Mouse (Mus musculus): ENCODE results near the gene Pdss1.
"Not testable (repeated sequence)": the region's sequence is repeated elsewhere in the genome, so short reads cannot be mapped to it uniquely, and the experiment has no call there.

The Pdss1 gene

GRCm38 (mm10) chr2:22895282-22896273 is at the start of gene Pdss1:
TSS of gene Pdss1 (plus strand) at chr2:22895522.
- in situ Hi-C loops (cut with MboI, MseI), result loop anchor here (25.0 kb wide), 1 partner anchor 1933 kb away; the partner anchor contains the start of gene Arhgap21

- in situ Hi-C loops (cut with MboI, MseI), result loop anchor here (25.0 kb wide), 1 partner anchor 465 kb away; no protein-coding TSS in a partner anchor
Observed at GRCm38 (mm10) chr2:22851900-22852299, 43.4 kb upstream of the Pdss1 start.

GRCm38 (mm10) chr2:22857501-22857900 is 37.8 kb upstream of the Pdss1 start:
- in situ Hi-C loops (cut with MboI, MseI), result loop anchor here (25.0 kb wide), 1 partner anchor 470 kb away; no protein-coding TSS in a partner anchor

DNA sequence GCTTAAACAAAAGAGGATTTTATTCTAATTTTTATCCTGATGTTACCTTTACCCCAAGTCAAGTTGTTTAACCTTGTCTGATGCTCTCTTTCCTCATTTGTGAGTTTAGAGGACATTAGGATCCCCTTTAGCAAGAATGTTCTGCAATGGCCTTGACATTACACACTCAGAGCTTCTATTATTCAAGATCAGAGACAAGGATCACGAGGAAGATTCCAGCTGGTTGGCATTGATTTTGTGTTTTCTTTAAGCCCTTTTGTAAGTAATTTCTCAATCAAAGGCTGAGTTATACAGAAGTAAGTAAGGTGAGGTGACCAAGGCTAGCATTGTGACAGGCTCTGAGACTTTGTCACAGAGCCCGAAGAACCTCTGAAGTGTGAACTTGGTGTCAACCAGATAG is 33.1 kb upstream of the Pdss1 start:
- in situ Hi-C loops (cut with MboI, MseI), result loop anchor here (10.0 to 25.0 kb wide), 2 partner anchors 475 to 717 kb away; no protein-coding TSS in a partner anchor

GRCm38 (mm10) chr2:22864394-22865037 is 30.8 kb upstream of the Pdss1 start:
- in situ Hi-C loops (cut with MboI, MseI), result loop anchor here (5.0 to 25.0 kb wide), 4 partner anchors 47 to 720 kb away; no protein-coding TSS in a partner anchor

GRCm38 (mm10) chr2:22865818-22866217 is 29.5 kb upstream of the Pdss1 start:
- in situ Hi-C loops (cut with MboI, MseI), result loop anchor here (5.0 to 25.0 kb wide), 4 partner anchors 49 to 721 kb away; no protein-coding TSS in a partner anchor

GRCm38 (mm10) chr2:22866894-22867424 is 28.4 kb upstream of the Pdss1 start:
- in situ Hi-C loops (cut with MboI, MseI), result loop anchor here (5.0 to 25.0 kb wide), 4 partner anchors 50 to 722 kb away; no protein-coding TSS in a partner anchor

GRCm38 (mm10) chr2:22873159-22873558 is 22.2 kb upstream of the Pdss1 start:
- in situ Hi-C loops (cut with MboI, MseI), result loop anchor here (5.0 to 25.0 kb wide), 2 partner anchors 486 to 941 kb away; no protein-coding TSS in a partner anchor

- in situ Hi-C loops (cut with MboI, MseI), result loop anchor here (5.0 to 25.0 kb wide), 3 partner anchors 487 to 1912 kb away; partner anchors contain the start of gene Arhgap21
Observed at GRCm38 (mm10) chr2:22874628-22875027, 20.7 kb upstream of the Pdss1 start.

DNA sequence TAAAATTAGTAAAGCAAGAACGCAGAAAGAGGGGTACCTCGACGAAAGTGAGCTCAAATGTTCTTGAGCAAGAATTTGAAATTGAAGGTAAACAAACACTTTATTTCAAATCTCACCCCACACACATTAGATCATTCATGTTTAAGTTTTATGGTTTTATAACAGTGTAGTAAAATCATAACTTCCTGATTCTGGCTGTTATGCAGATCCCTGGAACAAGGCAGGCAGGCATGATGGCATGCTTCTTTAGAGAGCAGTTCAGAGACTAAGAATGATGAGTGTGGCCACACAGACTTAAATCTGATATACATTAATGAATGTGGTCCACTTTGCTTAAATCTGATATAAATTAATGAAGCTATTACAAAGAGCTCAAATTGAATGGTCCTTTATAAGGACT is 18.7 kb upstream of the Pdss1 start:
- in situ Hi-C loops (cut with MboI, MseI), result loop anchor here (25.0 kb wide), 1 partner anchor 1914 kb away; the partner anchor contains the start of gene Arhgap21

GRCm38 (mm10) chr2:22878781-22879180 is 16.5 kb upstream of the Pdss1 start:
- in situ Hi-C loops (cut with MboI, MseI), result loop anchor here (25.0 kb wide), 1 partner anchor 1916 kb away; the partner anchor contains the start of gene Arhgap21

- in situ Hi-C loops (cut with MboI, MseI), result loop anchor here (25.0 kb wide), 1 partner anchor 1918 kb away; the partner anchor contains the start of gene Arhgap21
Observed at GRCm38 (mm10) chr2:22880726-22881125, 14.6 kb upstream of the Pdss1 start.

- in situ Hi-C loops (cut with MboI, MseI), result loop anchor here (25.0 kb wide), 1 partner anchor 1933 kb away; the partner anchor contains the start of gene Arhgap21
Observed at GRCm38 (mm10) chr2:22894932-22895281, 415 bp upstream of the Pdss1 start.

DNA sequence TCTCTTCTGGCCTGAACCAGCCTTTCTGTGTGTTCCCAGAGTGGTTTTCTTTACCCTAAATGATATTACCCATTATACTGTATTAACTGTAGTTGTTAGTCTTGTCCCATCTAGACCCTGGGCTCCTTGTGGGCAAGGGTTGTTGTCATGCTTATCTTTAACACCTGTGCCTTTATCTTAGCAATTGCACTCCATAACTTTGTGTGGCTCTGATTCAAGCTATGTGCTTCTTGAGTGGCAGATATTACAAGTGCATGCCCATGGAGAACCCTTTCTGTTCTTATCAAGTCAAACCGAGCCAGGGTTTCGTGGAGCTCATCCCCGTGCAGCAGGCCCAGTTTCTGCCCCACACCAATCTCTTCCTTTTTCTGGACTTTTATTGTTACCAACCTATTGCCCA is 8.6 kb downstream of the Pdss1 start:
- in situ Hi-C loops (cut with MboI, MseI), result no loop called here

GRCm38 (mm10) chr2:22914421-22914820 is 19.1 kb downstream of the Pdss1 start:
- in situ Hi-C loops (cut with MboI, MseI), result no loop called here

GRCm38 (mm10) chr2:22918651-22919050 is 23.3 kb downstream of the Pdss1 start:
- in situ Hi-C loops (cut with MboI, MseI), result loop anchor here (5.0 kb wide), 1 partner anchor 99 kb away; no protein-coding TSS in a partner anchor

DNA sequence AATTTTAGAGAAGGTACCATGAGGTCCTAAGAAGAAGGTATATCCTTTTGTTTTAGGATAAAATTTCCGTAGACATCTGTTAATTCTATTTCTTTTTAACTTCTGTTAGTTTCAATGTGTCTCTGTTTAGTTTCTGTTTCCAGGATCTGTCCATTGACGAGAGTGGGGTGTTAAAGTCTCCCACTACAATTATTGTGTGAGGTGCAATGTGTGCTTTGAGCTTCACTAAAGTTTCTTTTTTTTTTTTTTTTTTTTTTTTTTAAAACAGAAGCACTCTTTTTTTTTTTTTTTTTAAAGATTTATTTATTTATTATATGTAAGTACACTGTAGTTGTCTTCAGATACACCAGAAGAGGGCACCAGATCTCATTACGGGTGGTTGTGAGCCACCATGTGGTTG is 30.6 kb downstream of the Pdss1 start:
- in situ Hi-C loops (cut with MboI, MseI), result not testable (repeated sequence)

- in situ Hi-C loops (cut with MboI, MseI), result no loop called here
Observed at GRCm38 (mm10) chr2:22928259-22928658, 32.9 kb downstream of the Pdss1 start.

GRCm38 (mm10) chr2:22933556-22933955 is 38.2 kb downstream of the Pdss1 start:
- in situ Hi-C loops (cut with MboI, MseI), result no loop called here

DNA sequence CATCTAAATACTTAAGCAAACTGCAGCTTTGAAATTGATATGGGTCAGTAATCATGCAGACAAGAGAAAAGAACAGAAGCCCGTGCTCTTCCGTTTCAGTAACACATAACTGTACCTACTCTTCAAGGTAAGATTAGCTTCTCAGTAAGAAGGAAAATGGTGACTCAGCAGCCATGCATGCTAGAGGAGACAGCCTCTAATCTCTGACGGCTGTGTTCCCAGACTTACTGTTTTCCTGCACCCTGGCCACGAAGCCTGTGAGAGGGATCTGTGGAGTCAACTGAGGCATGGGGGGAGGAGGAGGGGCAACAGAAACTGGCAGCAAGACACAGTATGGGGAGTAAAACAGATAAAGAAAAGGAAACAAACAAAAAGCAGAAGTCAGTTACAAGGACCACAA is 54.6 kb downstream of the Pdss1 start:
- in situ Hi-C loops (cut with MboI, MseI), result no loop called here

- in situ Hi-C loops (cut with MboI, MseI), result no loop called here
Observed at GRCm38 (mm10) chr2:22954278-22954677, 59.0 kb downstream of the Pdss1 start.

Data from regulatory T cell (primary cell).